Mouse (Mus musculus) lung, embryonic 16.5 days (tissue): ENCODE measurements around the gene Vps8. TPM values are rescaled to one million over a fixed set of nuclear protein-coding genes. Genes with fewer than 3 reads are reported as not detected.

Source experiments
- ATAC-seq: fragments of 200-750 bp; cut with Nextera tagmentation; 2 replicates; pipeline ENCODE4 v1.8.0; 2017; ENCODE audit warnings: low read depth, mild to moderate bottlenecking, moderate library complexity
- H3K27ac ChIP-seq: fragments of 300-500 bp; sonication (generic); 2 replicates; pipeline ENCODE4 v1.5.1; 2014; ENCODE audit warnings: mild to moderate bottlenecking, control low read depth, low read length
- H3K27me3 ChIP-seq: fragments of 300-500 bp; sonication (generic); 2 replicates; pipeline ENCODE4 v1.6.1; 2014; ENCODE audit warnings: low read depth, low read length, mixed read lengths; ENCODE audit not compliant: control insufficient read depth, insufficient read depth
- H3K36me3 ChIP-seq: fragments of 300-500 bp; sonication (generic); 2 replicates; pipeline ENCODE4 v1.6.1; 2014; ENCODE audit warnings: low read length; ENCODE audit not compliant: control insufficient read depth, insufficient read depth
- H3K4me1 ChIP-seq: fragments of 300-500 bp; sonication (generic); replicated peaks from 2 replicates; pipeline ENCODE4 v1.6.1; 2014; ENCODE audit warnings: low read length, mixed read lengths; ENCODE audit not compliant: control insufficient read depth, insufficient read depth
- H3K4me2 ChIP-seq: fragments of 300-500 bp; sonication (generic); 2 replicates; pipeline ENCODE4 v1.6.1; 2014; ENCODE audit warnings: low read depth, low read length, control low read depth
- H3K4me3 ChIP-seq: fragments of 300-500 bp; sonication (generic); 2 replicates; pipeline ENCODE4 v1.5.1; 2014; ENCODE audit warnings: mild to moderate bottlenecking, low read length, control low read depth
- H3K9ac ChIP-seq: fragments of 300-500 bp; sonication (generic); 2 replicates; pipeline ENCODE4 v1.6.1; 2014; ENCODE audit warnings: low read length, control low read depth
- H3K9me3 ChIP-seq: fragments of 300-500 bp; sonication (generic); 2 replicates; pipeline ENCODE4 v1.6.1; 2016; ENCODE audit warnings: low read length; ENCODE audit not compliant: control insufficient read depth
- WGBS: fragments of 180-500 bp; shearing (Covaris S2); extraction: QIAGEN DNeasy Blood & Tissue Kit; methylation state at CpG from one replicate; pipeline ENCODE4 v1.1.7; 2014; 5-methylcytosine and 5-hydroxymethylcytosine counted together
- polyA plus RNA-seq: library from polyadenylated mRNA; unstranded; fragments of >200 nt; fragmentation: Nextera tagmentation; extraction: Ambion mirVana; gene quantifications from 2 replicates; pipeline ENCODE4 v1.2.1, GENCODE M21; 2015

Vps8 gene
- polyA plus RNA-seq, 1 experiment from 2014 or later: 16.4 TPM

DNA sequence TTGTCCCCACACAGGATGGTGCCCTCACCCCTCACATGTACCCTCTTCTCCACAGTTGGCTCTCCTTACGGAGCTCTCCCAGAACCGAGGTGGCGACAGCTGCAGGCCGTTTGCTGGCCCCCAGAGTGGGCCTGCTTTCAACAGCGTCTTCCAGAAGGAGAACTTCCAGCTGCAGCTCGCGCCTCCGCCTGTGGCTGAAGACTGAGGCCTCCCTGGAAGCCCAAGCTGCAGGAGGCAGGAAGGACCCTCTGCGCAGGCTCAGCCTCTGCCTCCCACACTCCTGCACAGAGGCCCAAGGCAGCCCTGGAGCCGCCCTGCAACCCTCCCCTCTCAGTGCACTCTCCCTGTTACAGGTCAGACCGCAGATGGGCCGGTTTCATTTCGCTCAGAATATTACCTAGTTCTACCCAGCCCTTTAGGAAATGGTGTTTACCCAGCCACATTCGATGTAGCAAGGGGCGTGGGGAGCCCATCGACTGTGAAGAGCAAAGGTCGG, 221.2 kb downstream of the Vps8 start:
- Histone ChIP-seq H3K4me1 (peaks cover 23% of the 10 kb centered on the region), H3K27ac (peak overlapping the region; percentile 77), H3K27me3 (no peaks in the 10 kb centered on the region), H3K9me3 (no peaks in the 10 kb centered on the region), H3K36me3 (no peaks in the 10 kb centered on the region), H3K4me2 (peak overlapping the region; percentile 12; the same call in 1 of the 2 replicates), H3K4me3 (no peak overlapping the region), H3K9ac (peak overlapping the region; percentile 7)
- 18% methylated on average over 17 of the region's 17 CpGs for WGBS
- peak; percentile 83 for ATAC-seq

DNA sequence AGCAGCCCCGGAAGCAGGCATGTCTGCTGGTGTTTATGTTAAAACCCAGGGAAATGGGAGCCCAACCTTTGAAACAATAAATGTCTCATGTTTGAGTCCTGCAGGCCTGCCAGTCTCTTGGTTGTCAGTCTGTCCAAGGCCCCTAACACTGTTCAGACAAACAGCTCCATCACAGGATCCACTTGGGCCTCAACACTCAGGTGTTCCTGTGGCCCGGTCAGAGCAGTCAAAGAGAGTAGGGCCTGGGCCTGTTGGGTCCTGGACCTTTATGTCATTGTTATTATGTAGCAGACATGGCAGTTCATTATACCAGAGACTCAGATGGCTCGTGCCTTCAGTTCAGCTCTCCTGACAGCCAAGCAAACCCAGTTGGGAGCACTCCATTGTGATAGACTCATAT, 221.7 kb downstream of the Vps8 start:
- 48% methylated on average over 3 of the region's 3 CpGs for whole genome bisulfite sequencing
- Histone ChIP-seq H3K9ac (peak overlapping the region; percentile 7; the same call in 1 of the 2 replicates), H3K36me3 (no peaks in the 10 kb centered on the region), H3K27ac (peak overlapping the region; percentile 77), H3K4me2 (peak overlapping the region; percentile 12; the same call in 1 of the 2 replicates), H3K27me3 (no peaks in the 10 kb centered on the region), H3K4me3 (no peak overlapping the region), H3K4me1 (peaks cover 23% of the 10 kb centered on the region), H3K9me3 (no peaks in the 10 kb centered on the region)
- no peak for ATAC-seq

DNA sequence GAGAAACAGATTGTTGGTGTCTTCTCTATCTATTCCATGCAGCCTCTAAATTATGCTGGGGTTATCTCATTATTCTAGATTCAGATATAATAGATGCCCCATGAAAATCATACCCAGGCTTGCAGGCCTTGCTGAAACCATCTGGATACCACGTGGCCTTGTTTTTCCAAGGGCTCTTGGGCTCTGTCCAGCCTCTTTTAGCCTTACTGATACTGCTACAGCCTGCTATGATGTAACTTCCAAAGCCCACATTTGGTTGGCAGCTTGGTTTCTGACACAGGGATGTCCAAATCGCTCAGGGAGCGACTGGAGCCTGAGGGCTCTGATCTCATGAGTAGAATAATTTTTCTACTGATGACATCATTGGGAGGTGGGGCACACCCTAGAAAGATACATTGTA, 223.0 kb downstream of the Vps8 start:
- H3K4me1 ChIP-seq: peaks cover 23% of the 10 kb centered on the region
- no peak for ATAC-seq

DNA sequence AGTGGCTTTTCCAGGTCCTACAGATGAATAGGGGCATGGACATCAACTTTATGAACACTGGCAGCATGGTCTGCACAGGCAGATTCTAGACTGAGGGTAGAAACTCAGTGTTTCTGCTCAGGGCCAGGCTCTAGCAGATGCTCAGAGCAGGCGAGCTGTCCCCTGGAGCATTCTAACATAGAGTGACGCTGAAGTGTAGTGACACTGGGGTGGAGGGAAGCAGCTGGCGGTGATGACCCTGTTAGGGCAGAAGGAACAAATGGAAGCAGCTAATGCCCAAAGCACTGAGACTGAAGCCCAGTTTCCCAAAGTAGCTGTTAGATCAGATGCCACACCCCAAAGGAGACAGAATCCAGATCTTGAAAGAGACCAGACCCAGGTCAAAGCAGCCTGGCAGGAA, 223.6 kb downstream of the Vps8 start:
- Histone ChIP-seq H3K4me2 (no peak overlapping the region), H3K27me3 (no peaks in the 10 kb centered on the region), H3K36me3 (no peaks in the 10 kb centered on the region), H3K9ac (no peak overlapping the region), H3K9me3 (no peaks in the 10 kb centered on the region), H3K4me3 (no peak overlapping the region), H3K4me1 (peaks cover 21% of the 10 kb centered on the region), H3K27ac (no peak overlapping the region)
- ATAC-seq: no peak
- 69% methylated on average over 3 of the region's 3 CpGs for WGBS

More for the DNA sequence above, 223.0 kb downstream of the Vps8 start:
- Histone ChIP-seq H3K9me3 (no peaks in the 10 kb centered on the region), H3K9ac (no peak overlapping the region), H3K4me2 (no peak overlapping the region), H3K4me3 (no peak overlapping the region), H3K27me3 (no peaks in the 10 kb centered on the region), H3K36me3 (no peaks in the 10 kb centered on the region), H3K27ac (no peak overlapping the region)
- WGBS: 74% methylated on average over 3 of the region's 3 CpGs

DNA sequence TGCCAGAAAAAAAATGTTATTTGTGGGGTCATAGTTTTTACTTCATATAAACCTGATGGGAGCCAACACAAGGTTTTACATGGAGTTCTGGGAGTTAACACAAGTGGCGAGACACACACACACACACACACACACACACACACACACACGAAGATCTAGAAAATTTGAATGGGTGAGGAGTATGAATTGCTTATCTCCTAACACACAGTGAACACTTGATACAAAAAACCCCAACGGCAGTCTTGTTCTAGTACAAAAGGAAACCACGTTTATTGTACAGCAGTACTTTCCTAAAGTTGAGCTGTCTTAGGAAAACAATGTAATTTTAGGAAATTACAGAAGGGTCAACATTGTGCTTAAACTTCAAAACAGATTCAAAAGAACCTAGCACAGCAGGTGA, 225.9 kb downstream of the Vps8 start:
- H3K9me3 ChIP-seq: no peaks in the 10 kb centered on the region
- H3K9ac ChIP-seq: no peak overlapping the region
- no peak overlapping the region for H3K27ac ChIP-seq
- no peak for ATAC-seq
- H3K36me3 ChIP-seq: peaks cover 8% of the 10 kb centered on the region; the same call in 1 of the 2 replicates
- no peak overlapping the region for H3K4me2 ChIP-seq
- 76% methylated on average over 4 of the region's 4 CpGs for WGBS
- H3K4me3 ChIP-seq: no peak overlapping the region
- H3K27me3 ChIP-seq: no peaks in the 10 kb centered on the region
- peaks cover 11% of the 10 kb centered on the region; the same call in 1 of the 2 replicates for H3K4me1 ChIP-seq

DNA sequence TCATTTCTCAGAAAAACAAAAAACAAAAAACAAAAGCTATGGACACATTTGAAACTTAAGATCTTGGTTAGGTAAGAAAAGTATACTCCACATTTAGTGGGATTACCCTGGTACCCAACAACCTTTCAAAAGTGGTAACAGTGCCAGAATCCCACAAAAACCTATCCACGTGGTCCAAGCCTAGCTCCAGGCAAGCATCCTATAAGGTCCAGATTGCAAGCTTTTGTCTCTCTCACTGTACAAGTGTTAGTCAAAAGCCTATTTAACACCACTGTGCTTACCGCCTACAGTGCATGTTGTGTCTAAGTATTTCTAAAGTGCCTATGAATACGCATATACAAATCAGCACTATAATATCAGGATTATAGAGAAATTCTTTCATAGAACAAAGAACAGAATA, 227.4 kb downstream of the Vps8 start:
- Histone ChIP-seq H3K4me2 (no peak overlapping the region), H3K27me3 (no peaks in the 10 kb centered on the region), H3K36me3 (peaks cover 8% of the 10 kb centered on the region; the same call in 1 of the 2 replicates), H3K27ac (no peak overlapping the region), H3K9me3 (no peaks in the 10 kb centered on the region), H3K4me1 (no peaks in the 10 kb centered on the region; the same call in 1 of the 2 replicates), H3K9ac (no peak overlapping the region), H3K4me3 (no peak overlapping the region)
- 86% methylated on average over 3 of the region's 3 CpGs for WGBS
- no peak for ATAC-seq

DNA sequence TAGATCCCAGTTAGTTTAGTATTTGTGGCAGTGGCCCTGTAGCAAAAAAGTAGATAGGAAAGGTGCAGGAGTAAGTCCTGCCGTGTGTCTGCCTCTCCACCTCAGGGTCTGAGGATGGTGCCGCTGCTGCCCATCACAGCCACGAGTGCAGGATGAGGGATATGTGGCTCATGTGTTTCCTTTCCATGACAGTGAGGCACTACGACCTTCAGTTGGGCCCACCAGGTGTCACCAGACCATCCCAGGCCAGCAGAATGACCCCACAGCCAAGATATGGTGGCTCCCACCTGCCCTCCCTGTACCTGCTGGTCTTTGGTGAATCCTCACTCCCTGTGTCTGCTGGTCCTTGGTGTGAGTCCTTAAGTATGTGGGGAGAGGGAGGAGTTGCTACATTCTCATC, 228.2 kb downstream of the Vps8 start:
- H3K4me1 ChIP-seq: peaks cover 6% of the 10 kb centered on the region; the same call in 1 of the 2 replicates
- no peak overlapping the region for H3K9ac ChIP-seq
- no peaks in the 10 kb centered on the region for H3K9me3 ChIP-seq
- 69% methylated on average over 4 of the region's 4 CpGs for WGBS
- no peak overlapping the region for H3K4me3 ChIP-seq
- peaks cover 8% of the 10 kb centered on the region; the same call in 1 of the 2 replicates for H3K36me3 ChIP-seq
- H3K4me2 ChIP-seq: no peak overlapping the region
- H3K27ac ChIP-seq: no peak overlapping the region
- no peaks in the 10 kb centered on the region for H3K27me3 ChIP-seq
- ATAC-seq: no peak

DNA sequence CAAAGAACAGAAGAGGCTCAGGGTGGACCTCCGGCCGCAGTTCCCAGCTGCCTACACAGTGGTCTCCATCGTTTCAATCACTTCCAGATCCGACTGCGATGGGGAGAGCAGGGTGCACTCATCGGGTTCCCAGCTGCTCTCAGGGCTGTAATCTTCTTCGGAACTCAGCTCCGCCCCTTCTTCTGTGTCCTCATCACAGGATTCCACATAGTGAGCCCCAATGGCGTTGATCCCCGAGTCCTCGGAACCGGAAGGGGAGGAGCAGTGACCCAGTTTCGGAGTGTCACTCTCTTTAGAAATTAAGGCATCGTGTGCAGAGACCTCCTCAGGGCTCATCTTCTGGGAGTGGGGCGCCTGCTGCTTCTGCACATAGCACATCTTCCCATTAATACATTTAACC, 230.2 kb downstream of the Vps8 start:
- WGBS: 78% methylated on average over 15 of the region's 15 CpGs
- Histone ChIP-seq H3K4me1 (peaks cover 6% of the 10 kb centered on the region; the same call in 1 of the 2 replicates), H3K27ac (no peak overlapping the region), H3K27me3 (no peaks in the 10 kb centered on the region), H3K9ac (no peak overlapping the region), H3K9me3 (no peaks in the 10 kb centered on the region), H3K4me2 (no peak overlapping the region), H3K4me3 (no peak overlapping the region), H3K36me3 (peaks cover 8% of the 10 kb centered on the region; the same call in 1 of the 2 replicates)
- ATAC-seq: no peak

DNA sequence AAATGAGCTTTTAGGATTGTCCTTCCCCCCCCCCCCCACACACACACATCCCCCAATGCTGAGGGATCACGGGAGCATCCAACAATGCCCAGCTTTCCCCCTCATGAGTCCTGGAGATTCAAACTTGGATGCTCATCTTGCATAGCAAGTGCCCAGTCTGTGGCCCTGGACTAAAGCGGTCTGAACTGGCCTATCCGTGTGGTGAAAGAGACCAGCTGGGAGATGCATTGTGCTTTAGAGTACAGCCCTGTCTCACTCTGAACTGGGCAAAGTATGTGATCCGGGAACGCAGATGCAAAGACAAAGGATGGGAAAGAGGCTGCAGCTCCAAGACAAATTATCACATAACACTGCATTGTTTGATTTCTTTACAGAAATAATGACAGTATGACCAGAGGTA, 231.5 kb downstream of the Vps8 start:
- no peak overlapping the region for H3K4me2 ChIP-seq
- 73% methylated on average over 5 of the region's 5 CpGs for WGBS
- H3K27ac ChIP-seq: no peak overlapping the region
- ATAC-seq: no peak
- peaks cover 6% of the 10 kb centered on the region; the same call in 1 of the 2 replicates for H3K4me1 ChIP-seq
- H3K9me3 ChIP-seq: no peaks in the 10 kb centered on the region
- no peaks in the 10 kb centered on the region for H3K27me3 ChIP-seq
- no peak overlapping the region for H3K4me3 ChIP-seq
- no peak overlapping the region for H3K9ac ChIP-seq
- H3K36me3 ChIP-seq: peaks cover 8% of the 10 kb centered on the region; the same call in 1 of the 2 replicates
